Mouse (Mus musculus) liver, postnatal 0 days (tissue): ENCODE results near the gene Hoxa7.

ENCODE experiments used
- CTCF ChIP-seq: sonication (generic); IDR thresholded peaks from 2 replicates; pipeline ENCODE4 v1.5.1; 2016; ENCODE audit warnings: antibody characterized with exemption, low read depth
- EP300 ChIP-seq: IDR thresholded peaks from 2 replicates; pipeline ENCODE4 v1.6.1; 2016; ENCODE audit warnings: antibody characterized with exemption, low read depth, mild to moderate bottlenecking

DNA sequence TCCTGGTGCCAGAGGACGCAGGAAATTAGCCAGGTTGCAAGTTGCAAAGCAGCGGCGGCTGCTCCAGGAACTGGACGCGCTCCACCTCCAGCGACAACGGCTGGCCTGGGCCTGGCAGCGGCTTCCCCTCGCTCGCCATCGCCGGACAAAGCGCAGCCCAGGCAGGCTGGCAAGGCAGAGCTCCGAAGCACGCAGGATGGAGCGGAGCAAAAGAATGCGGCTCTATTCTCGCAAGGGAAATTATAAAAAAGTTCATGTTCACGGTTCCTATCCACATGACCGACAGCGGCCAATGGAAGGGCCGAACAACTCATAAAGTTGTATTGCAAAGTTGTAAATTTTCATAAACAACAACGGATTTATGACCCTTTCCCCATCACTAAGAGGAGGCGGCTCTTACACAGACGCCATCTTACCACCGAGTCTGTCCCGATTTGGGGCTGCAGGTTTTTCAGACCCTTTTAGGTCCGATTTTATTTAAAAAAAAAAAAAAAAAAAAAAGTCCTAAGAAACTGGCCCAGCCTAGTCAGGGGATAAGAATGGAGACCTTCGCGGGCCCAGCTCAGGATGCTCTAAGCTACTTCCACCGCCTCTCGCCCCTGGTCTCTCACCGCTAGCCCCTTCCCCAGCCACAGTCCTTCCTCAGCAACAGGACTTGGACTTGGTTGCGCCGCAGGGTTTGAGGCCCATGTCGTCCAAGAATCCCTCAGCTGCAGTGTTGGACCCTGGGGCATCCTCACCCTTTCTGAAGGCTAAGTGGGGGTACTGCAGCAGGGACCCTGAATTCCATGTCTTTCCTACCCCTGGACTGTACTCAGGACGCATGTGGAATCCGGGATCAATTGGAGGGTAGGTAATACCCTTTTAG, 8.3 kb downstream of the Hoxa7 start, which contains the start of the genes Hoxa3 and Gm28308:
- no peak for TF ChIP-seq CTCF
- TF ChIP-seq EP300 = no peak
